Mouse (Mus musculus) brain, embryonic 14.5 days (tissue): ENCODE measurements around the gene Sipa1l2. TPM values are rescaled to one million over a fixed set of nuclear protein-coding genes. Genes with fewer than 3 reads are reported as not detected.

ENCODE experiments used
- DNase-seq: peaks from one replicate; pipeline ENCODE4 v3.0.0-alpha.2; 2011; ENCODE audit warnings: low read depth
- CTCF ChIP-seq: fragments of 200-500 bp; IDR thresholded peaks from 2 replicates; pipeline ENCODE4 v1.5.1; 2012; ENCODE audit warnings: inconsistent platforms, mild to moderate bottlenecking, moderate library complexity, borderline replicate concordance; ENCODE audit not compliant: insufficient read depth, insufficient read length; ENCODE audit errors: extremely low read depth
- POLR2A ChIP-seq: fragments of 200-500 bp; IDR thresholded peaks from 2 replicates; pipeline ENCODE4 v1.6.1; 2012; ENCODE audit warnings: mild to moderate bottlenecking, inconsistent platforms, borderline replicate concordance; ENCODE audit not compliant: poor library complexity, insufficient read depth, insufficient read length, severe bottlenecking; ENCODE audit errors: extremely low read depth
- polyA plus RNA-seq: library from polyadenylated mRNA; depleted of rRNA; stranded (reverse); fragments of >200 nt; gene quantifications from 2 replicates; pipeline ENCODE4 v1.2.3, GENCODE M21; 2012

Sipa1l2 gene
- polyA plus RNA-seq, 1 experiment: 52.0 TPM

GRCm38 (mm10) chr8:125604213-125604816 is 34.7 kb upstream of the Sipa1l2 start:
- TF ChIP-seq POLR2A (no peak), CTCF (no peak)
- no peak for DNase-seq

DNA sequence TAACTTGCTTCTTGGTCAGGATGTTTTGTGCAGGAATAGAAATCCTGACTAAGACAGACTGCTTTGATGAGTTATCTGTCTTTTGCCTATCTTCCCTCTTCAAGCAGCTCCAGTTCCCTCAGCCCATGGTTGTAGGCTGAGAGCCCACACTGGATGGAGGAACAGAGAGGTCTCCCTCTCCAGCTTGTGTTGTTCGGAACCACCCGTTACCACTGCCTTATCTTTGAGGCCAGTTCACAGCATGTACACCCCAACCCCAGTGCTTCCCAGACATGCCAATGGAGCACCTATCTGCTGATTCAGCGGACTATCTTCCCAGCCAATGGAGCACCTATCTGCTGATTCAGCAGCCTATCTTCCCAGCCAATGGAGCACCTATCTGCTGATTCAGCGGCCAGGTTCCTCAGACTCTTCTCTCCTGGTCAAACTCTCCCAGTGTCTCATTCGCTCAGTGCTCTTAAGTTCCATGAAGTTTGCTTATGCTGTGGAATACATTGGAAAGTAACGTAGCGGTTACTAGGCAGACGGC is 33.8 kb upstream of the Sipa1l2 start:
- TF ChIP-seq CTCF (no peak), POLR2A (no peak)
- no peak for DNase-seq

DNA sequence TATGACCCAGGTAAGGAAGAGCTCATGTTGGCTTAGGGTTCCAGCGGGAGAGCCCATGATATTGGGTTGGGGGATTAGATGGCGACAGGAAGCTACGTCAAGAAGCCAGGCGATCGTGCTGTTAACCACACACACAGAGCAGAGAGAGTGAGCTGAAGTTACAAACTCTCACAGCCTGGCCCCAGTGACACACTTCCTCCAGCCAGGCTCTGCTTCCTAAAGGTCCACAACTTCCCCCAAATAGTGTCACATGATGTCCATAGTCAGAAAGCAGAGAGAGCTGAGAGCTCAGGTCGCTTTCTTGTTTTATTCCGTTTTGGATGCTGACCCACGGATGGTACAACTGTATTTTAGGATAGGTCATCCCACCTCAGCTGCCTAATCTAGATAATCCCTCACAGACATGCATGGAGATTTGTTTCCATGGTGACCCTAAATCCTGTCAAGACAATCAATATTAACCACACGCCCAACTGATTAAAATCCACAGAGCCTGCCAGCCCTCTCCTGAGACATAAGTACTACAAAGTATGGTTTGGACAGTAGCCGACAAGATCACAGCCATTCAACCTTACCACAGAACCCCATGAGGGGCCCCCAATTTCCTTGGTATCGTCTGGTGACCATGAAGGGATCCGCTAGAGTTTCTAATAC is 30.6 kb upstream of the Sipa1l2 start:
- peak; percentile 31 for DNase-seq
- TF ChIP-seq POLR2A: no peak
- TF ChIP-seq CTCF: no peak

DNA sequence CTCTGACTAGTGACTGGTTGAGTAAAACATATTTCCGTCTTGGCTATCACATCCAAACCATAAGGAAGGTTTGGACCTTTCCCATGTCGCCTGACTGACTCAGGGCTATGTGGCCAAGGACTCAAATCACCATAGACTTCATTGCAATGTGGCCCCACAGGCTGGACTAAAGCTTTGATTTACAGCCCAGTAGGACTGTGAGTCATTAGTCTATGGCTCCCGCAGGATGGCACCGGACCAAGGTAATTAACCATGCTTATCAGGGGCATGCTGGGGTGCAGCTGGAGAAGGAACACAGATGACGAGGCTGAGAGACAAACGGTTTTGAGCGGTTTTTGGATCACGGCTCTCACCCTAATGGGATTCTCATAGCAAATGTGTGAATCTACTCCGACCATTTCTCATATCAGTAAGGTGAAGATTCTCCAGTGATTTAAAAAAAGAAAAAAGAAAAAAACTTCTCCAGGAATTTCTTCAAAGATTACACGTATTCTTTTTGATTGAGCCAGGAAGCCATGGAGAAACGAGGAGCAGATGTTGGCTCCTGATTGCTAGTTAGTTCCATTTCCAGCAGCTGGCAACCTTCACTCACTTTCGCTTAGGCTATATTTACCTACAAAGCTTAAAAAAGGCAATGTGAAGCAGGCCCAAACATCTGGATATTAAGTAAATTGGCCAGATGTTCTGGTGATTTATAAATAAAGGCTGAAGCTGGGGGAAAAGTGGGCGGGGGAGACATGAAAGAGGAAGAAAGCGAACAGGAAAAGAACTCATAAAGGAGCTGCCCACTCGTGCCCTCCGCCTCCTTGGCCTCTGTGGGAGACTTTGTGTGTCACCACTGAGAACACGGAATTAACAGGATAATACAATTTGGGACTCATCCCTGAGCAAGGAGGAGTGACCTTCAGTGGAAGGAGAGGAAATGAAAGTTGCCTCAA is 26.2 kb upstream of the Sipa1l2 start:
- TF ChIP-seq CTCF (no peak), POLR2A (no peak)
- peak; percentile 82 for DNase-seq

- TF ChIP-seq POLR2A: no peak
- no peak for TF ChIP-seq CTCF
- DNase-seq: peak; percentile 66
Observed at GRCm38 (mm10) chr8:125590363-125590762, 20.8 kb upstream of the Sipa1l2 start.

DNA sequence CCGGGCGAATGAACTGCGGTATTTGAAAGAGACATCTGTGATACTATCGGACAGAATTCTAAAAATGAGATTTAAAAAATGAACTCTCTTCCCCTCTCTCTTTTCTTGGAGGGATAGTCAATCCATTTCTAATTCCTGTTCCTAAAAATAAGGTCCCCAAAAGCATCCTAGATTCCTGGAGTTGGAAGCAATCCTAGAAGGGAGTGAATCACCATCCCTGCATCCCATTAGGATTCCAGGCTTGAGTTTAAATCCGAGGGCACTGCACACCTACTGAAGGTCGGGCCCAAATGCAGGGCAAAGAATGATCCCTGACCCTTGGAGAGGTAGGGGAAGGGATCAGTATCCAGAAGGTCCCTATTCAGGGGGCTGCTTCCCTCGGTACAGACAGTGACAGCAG is 17.0 kb upstream of the Sipa1l2 start:
- no peak for TF ChIP-seq POLR2A
- TF ChIP-seq CTCF: no peak
- no peak for DNase-seq

DNA sequence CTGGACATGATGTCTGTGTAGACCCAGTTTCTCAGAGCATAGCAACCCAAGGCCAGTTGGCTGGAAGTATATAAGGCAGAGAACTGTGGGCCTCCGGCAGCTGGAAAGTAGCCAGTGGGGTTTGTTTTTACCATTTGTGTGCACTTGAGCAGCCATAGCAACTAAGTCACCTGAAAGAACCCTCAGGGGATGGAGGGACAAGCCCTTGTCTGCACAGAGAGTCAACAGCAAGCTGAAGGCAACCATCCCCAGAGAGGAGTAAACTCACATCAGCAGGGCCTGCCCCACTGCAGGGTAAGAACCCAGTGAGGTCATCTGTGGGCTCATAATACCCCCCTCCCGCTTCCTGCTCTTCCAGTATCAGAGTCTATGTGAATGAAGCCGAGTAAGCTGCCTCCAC is 14.7 kb upstream of the Sipa1l2 start:
- no peak for DNase-seq
- TF ChIP-seq CTCF (no peak), POLR2A (no peak)

DNA sequence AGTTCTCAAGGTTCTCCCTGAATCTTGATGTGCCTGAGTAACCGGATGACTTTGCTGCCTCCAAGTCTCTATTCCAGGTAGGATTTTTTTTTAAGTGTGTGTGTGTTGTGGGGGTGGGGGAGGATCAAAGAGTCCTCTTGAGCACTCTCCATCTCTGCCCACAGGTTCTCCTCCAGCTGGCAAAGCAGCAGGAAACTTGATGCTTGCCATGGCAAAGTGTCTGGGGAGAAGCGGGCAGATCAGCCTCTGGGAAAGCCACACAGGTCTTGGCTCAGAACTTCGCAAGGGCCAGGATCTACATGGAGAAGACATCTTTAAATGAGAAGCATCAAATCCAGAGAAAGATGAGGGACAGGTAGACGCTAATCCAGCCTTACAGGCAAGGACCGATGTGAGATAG is 10.8 kb upstream of the Sipa1l2 start:
- no peak for DNase-seq
- TF ChIP-seq CTCF (no peak), POLR2A (no peak)

DNA sequence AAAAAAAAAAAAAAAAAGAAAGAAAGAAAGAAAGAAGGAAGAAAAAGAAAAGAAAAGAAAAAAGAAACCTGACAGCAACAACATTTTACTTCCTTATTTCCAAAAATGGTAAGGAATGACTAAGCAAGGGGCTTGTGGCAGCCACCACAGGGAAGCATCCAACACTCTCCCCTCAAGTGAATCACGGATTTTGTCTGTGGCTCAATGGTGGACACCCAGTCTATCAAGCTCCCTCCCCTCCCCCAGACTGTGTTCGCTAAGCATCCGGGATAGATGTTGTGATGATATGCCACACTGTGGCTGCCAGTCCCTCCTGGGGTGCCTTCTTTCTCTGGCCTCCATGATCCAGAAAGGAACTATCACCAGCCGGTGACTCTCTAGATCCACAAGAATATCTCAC is 6.5 kb upstream of the Sipa1l2 start:
- no peak for TF ChIP-seq POLR2A
- no peak for TF ChIP-seq CTCF
- no peak for DNase-seq

DNA sequence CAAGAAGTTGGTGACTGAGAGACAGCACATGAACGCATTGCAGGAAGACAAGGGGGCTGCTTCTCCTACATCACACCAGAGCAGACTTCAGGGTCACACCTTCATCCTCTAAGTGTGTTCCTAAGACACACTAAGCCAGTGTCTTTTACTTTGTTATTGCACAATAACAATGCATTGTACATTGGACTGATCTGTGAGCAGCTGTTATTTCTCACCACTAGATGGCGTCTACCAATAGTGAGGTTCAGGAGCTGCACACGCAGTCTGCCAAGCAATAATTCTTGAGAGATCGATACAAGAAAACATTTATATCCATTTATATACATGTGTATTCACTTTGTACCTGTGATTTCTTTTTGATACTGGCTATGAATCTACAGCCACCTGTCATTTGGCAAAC is 4.7 kb upstream of the Sipa1l2 start:
- TF ChIP-seq CTCF (peak; percentile 72; the same call in 1 of the 2 replicates), POLR2A (no peak)
- DNase-seq: peak; percentile 83

DNA sequence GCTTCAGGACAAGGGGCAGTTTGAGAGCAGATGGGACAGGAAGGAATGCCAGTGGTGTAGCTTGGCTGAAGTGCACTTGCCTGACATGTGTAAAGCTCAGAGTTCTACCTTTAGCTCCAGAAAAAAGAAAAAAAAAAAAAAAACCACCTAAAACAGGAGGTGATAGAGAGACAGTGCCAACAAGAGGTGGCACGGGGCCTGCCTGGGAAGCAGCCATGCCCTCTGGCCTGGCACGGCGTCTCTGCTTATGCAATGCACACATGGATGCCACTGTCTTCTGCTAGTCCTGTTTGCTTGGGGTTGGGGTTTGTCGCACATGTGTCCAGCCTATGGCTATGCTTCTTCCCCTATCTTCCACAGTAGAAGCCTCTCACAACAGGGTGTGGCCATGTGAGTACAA is 2.6 kb upstream of the Sipa1l2 start:
- TF ChIP-seq POLR2A (no peak), CTCF (no peak)
- no peak for DNase-seq

DNA sequence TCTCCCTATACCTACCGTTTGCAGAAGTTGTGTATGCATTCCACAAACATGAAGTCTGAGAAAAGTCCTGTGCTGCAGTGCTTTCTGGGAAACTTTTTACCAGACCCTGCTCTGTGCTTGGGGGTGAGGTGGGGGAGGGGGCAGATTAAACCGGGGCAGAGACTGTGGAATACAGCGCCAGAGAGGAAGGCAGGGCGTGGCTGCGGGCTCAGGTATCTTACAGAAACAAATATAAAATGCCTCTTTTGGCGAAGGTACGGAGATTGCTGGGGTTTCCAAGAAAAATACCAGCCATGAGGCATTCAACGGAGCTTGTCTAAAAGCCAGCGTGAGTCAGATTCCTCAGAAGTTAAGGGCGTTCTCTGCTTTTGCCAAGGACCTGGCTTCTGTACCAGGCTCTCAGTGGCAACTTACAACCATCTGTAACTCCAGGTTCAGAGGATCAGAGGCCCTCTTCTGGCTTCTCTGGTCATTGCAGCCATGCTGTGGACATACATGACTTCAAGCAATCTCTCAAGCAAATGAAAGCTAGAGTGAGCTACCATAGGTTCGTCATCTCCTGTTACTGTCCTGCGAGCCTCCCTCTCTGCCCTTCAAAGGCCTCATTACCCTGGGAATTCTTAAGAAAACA is 1.3 kb upstream of the Sipa1l2 start:
- TF ChIP-seq CTCF (peak; percentile 38; the same call in 1 of the 2 replicates), POLR2A (no peak)
- DNase-seq: peak; percentile 45
